14 mouse cellular contexts compared by ENCODE assay signal in the genomic region with DNA sequence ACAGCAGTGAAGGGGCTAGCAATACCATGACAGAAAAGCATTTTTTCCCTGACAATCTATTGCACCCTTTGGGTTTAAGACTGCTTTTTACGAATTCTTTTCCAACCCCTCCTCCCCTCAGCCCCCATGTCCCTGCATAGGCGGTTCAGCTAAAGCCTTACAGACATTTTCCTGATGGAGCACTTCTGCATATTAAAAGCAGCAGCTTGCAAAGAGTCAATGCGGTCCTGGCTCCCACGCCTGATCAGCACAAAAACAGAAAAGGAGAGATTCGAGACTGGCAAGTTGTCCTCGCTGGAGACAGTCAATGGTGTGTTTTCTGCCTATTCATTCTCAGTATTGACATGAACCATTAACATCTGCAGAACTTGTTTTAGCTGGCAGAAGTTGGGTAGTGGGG. TPM values are rescaled to one million over a fixed set of nuclear protein-coding genes. Genes with fewer than 3 reads are reported as not detected.
"Had no signal": no experiment of that assay in that cellular context is flagged by ENCODE, and none has a peak within 500 bp of the region (broad histone marks: within the 10 kb centered on the region; RNA-seq: fewer than 3 reads in every experiment).

No protein-coding gene starts in this region.

- H3K4me3 ChIP-seq: limb, embryonic 15.5 days; liver, embryonic 12.5 days; myocyte; neural tube, embryonic 15.5 days had no signal

- DNase-seq: kidney, adult 8-10 months; lung, embryonic 14.5 days; lung, postnatal 10 days; lung, postnatal 4 days; right cerebral cortex, adult 18-20 months; right cerebral cortex, postnatal 25 days; thymus, postnatal 36 days had no signal

- H3K4me1 ChIP-seq: liver, embryonic 12.5 days; neural tube, embryonic 15.5 days had no signal

- H3K27me3 ChIP-seq: limb, embryonic 15.5 days; liver, embryonic 12.5 days; neural tube, embryonic 15.5 days had no signal

- H3K9ac ChIP-seq: limb, embryonic 15.5 days; liver, embryonic 12.5 days; lung, embryonic 14.5 days; neural tube, embryonic 15.5 days had no signal

- H3K36me3 ChIP-seq: limb, embryonic 15.5 days had no signal

- H3K4me2 ChIP-seq: limb, embryonic 15.5 days; liver, embryonic 12.5 days; lung, embryonic 14.5 days; neural tube, embryonic 15.5 days had no signal

- H3K27ac ChIP-seq: limb, embryonic 15.5 days; liver, embryonic 12.5 days; neural tube, embryonic 15.5 days had no signal

- ATAC-seq: inflammation-experienced regulatory T-cells, adult 6 months; intestine, postnatal 0 days; liver, embryonic 12.5 days had no signal

- H3K9me3 ChIP-seq: limb, embryonic 15.5 days; liver, embryonic 12.5 days; neural tube, embryonic 15.5 days had no signal

RNA-seq across cellular contexts. Expression of gene Shisa3, which starts 55.0 kb away (rescaled TPM):
- total RNA-seq: megakaryocyte, adult 5-6 weeks had no signal
- polyA plus RNA-seq: myocyte had no signal
